ENCODE assay signal across 7 mouse cellular contexts in the genomic region with DNA sequence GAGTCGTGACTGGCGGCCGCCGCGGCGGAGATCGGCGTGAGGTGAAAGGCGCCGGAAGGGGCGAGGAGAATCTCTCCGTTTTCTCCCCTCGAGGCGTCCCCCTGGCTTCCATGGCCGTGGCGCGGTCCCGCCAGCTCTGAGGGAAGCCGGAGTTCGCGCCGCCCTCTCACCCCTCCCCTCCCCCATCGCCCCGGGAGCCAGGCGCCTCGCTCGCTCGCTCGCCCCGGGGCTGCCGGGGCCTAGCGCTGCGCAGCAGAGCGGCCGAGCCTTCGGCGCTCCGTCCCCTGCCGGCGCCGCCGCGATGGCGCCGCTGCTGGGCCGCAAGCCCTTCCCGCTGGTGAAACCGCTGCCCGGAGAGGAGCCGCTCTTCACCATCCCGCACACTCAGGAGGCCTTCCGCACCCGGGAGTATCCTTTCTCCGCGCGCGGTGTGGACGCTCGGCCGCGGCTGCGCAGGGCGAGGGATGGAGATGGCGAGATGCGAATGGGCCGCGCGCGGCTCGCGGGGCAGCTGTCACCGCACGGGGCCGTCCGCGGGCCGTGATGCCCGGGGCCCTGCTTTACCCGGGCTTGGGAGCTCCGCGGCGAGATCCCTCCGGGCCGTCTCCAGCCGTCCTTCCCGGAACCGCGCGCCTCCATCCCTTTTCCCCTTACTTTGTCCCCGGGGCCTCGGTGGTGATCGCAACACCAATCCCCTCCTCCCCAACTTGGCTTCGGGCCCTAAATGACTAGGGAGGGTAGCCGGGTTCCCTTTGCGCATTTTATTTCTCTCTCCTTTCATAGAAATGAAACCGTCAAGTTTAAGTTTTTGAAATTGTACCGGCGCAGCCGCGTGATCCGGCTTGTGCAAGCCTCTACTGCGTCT. TPM values are rescaled to one million over a fixed set of nuclear protein-coding genes. Genes with fewer than 3 reads are reported as not detected.
DNase-seq lines count a peak whose midpoint lies in the region; ATAC-seq and TF ChIP-seq lines count a peak whose summit lies in the region.

No protein-coding gene starts in this region.

- TF ChIP-seq EP300 in lung, postnatal 0 days (IDR thresholded peaks at IDR 0.05), result no peak

- no peaks in the 10 kb centered on the region for H3K27me3 ChIP-seq in kidney, embryonic 14.5 days (ENCODE audit: control insufficient read depth, insufficient read depth, low read length)
- H3K27me3 ChIP-seq in lung, postnatal 0 days (replicated peaks; ENCODE audit: insufficient read depth, low read length), result no peaks in the 10 kb centered on the region

- H3K4me2 ChIP-seq in kidney, embryonic 14.5 days (replicated peaks; ENCODE audit: low read depth, low read length), result peak overlapping the region; percentile 72
- H3K4me2 ChIP-seq in lung, postnatal 0 days (replicated peaks; ENCODE audit: low read depth, low read length), result peak overlapping the region; percentile 86

- H3K27ac ChIP-seq in cortical plate, adult 2 months (ENCODE audit: insufficient read depth, low read length), result peak overlapping the region; percentile 93
- H3K27ac ChIP-seq in kidney, embryonic 14.5 days (ENCODE audit: low read depth, low read length), result peak overlapping the region; percentile 95
- peak overlapping the region; percentile 91 for H3K27ac ChIP-seq in lung, postnatal 0 days (ENCODE audit: low read length)

- no peak for TF ChIP-seq CTCF in cortical plate, adult 2 months (IDR thresholded peaks at IDR 0.05; ENCODE audit: extremely low read depth, insufficient read depth, low read length)
- no peak for TF ChIP-seq CTCF in lung, postnatal 0 days (IDR thresholded peaks at IDR 0.05)

- peaks cover 8% of the 10 kb centered on the region; the same call in 1 of the 2 replicates for H3K4me1 ChIP-seq in cortical plate, adult 2 months (ENCODE audit: control insufficient read depth, insufficient read depth, low read length)
- H3K4me1 ChIP-seq in kidney, embryonic 14.5 days (ENCODE audit: control insufficient read depth, insufficient read depth, low read length), result peaks cover 18% of the 10 kb centered on the region
- H3K4me1 ChIP-seq in lung, postnatal 0 days (ENCODE audit: insufficient read depth, low read depth, low read length), result no peaks in the 10 kb centered on the region

- peak overlapping the region; percentile 37 for H3K4me3 ChIP-seq in cortical plate, adult 2 months (ENCODE audit: insufficient read depth, low read length)
- peak overlapping the region; percentile 93 for H3K4me3 ChIP-seq in kidney, embryonic 14.5 days (ENCODE audit: low read length)
- H3K4me3 ChIP-seq in lung, postnatal 0 days (ENCODE audit: low read depth, low read length), result peak overlapping the region; percentile 99

- ATAC-seq in kidney, embryonic 14.5 days (ENCODE audit: low FRiP score, low TSS enrichment), result peak; percentile 75
- peak; percentile 38 for ATAC-seq in lung, postnatal 0 days

- TF ChIP-seq POLR2A in cortical plate, adult 2 months (IDR thresholded peaks at IDR 0.05; ENCODE audit: extremely low read depth, insufficient read depth, low read length), result no peak

- DNase-seq in CD4-positive, CD25-positive, alpha-beta regulatory T cell, adult 2 months (ENCODE audit: low read depth, low spot score), result peak; percentile 29
- peak; percentile 60 for DNase-seq in NIH3T3 (ENCODE audit: low read depth)
- DNase-seq in heart, adult 18-20 months, result peak; percentile 42 to 60
- DNase-seq in lung, postnatal 0 days (ENCODE audit: low spot score), result peak; percentile 23
- DNase-seq in right cerebral cortex, postnatal 14 days, result peak; percentile 38

- H3K9ac ChIP-seq in kidney, embryonic 14.5 days (ENCODE audit: low read depth, low read length), result peak overlapping the region; percentile 98
- peak overlapping the region; percentile 83 for H3K9ac ChIP-seq in lung, postnatal 0 days (replicated peaks; ENCODE audit: low read depth)

- peaks cover 25% of the 10 kb centered on the region for H3K36me3 ChIP-seq in kidney, embryonic 14.5 days (ENCODE audit: control insufficient read depth, insufficient read depth, low read length)
- no peaks in the 10 kb centered on the region for H3K36me3 ChIP-seq in lung, postnatal 0 days (ENCODE audit: insufficient read depth, low read length)

- WGBS in kidney, embryonic 14.5 days, result under 1% methylated on average over 74 of the region's 102 CpGs
- WGBS in lung, postnatal 0 days, result under 1% methylated on average over 78 of the region's 102 CpGs

- peaks cover 4% of the 10 kb centered on the region; the same call in 1 of the 2 replicates for H3K9me3 ChIP-seq in kidney, embryonic 14.5 days (ENCODE audit: control insufficient read depth, low read length)
- no peaks in the 10 kb centered on the region for H3K9me3 ChIP-seq in lung, postnatal 0 days (ENCODE audit: low read length)

RNA-seq across cellular contexts. Expression of a gene that starts 0.5 kb away (rescaled TPM):
- 58.4 and 61.7 TPM in 2 replicates for polyA plus RNA-seq in cortical plate, adult 2 months (2012; rRNA removed)
- total RNA-seq in heart, adult 18-20 months (2021), result 10 to 100 TPM; 39.2 to 43.7 TPM
- 35.8 and 68.8 TPM in 2 replicates for polyA plus RNA-seq in kidney, embryonic 14.5 days (2014; fragmentation: Nextera tagmentation; extraction: Ambion mirVana)
- 14.6 and 19.2 TPM in 2 replicates for polyA plus RNA-seq in lung, postnatal 0 days (2015; fragmentation: Nextera tagmentation; extraction: Ambion mirVana)

RNA-seq across cellular contexts. Expression of a gene that starts 19.5 kb away (rescaled TPM):
- polyA plus RNA-seq in cortical plate, adult 2 months (2012; rRNA removed), result 43.7 and 45.3 TPM in 2 replicates
- total RNA-seq in heart, adult 18-20 months (2021), result 10 to 100 TPM; 47.0 to 47.8 TPM
- polyA plus RNA-seq in kidney, embryonic 14.5 days (2014; fragmentation: Nextera tagmentation; extraction: Ambion mirVana), result 47.9 and 56.1 TPM in 2 replicates
- 63.1 and 65.7 TPM in 2 replicates for polyA plus RNA-seq in lung, postnatal 0 days (2015; fragmentation: Nextera tagmentation; extraction: Ambion mirVana)

RNA-seq across cellular contexts. Expression of a gene that starts 38.1 kb away (rescaled TPM):
- 11.7 and 11.9 TPM in 2 replicates for polyA plus RNA-seq in cortical plate, adult 2 months (2012; rRNA removed)
- 10 to 100 TPM in 1 of 2 experiments, 1 to 10 TPM in 1; 9.5 to 11.3 TPM for total RNA-seq in heart, adult 18-20 months (2021)
- polyA plus RNA-seq in kidney, embryonic 14.5 days (2014; fragmentation: Nextera tagmentation; extraction: Ambion mirVana), result 11.9 and 24.5 TPM in 2 replicates
- polyA plus RNA-seq in lung, postnatal 0 days (2015; fragmentation: Nextera tagmentation; extraction: Ambion mirVana), result 8.7 and 9.5 TPM in 2 replicates

Comparison
In these comparisons a context has a peak if more than half of its experiments do, and no peak if none do; other contexts are left out.
1. Peak in every context shown above with its lines: DNase-seq, ATAC-seq, H3K4me3 ChIP-seq and H3K27ac ChIP-seq.
2. H3K4me3 ChIP-seq: peak in every context shown above with its lines; median percentile 99 in lung, postnatal 0 days; 93 in kidney, embryonic 14.5 days; 37 in cortical plate, adult 2 months.